Mouse (Mus musculus): ENCODE results near the gene Pou2f3. TPM values are rescaled to one million over a fixed set of nuclear protein-coding genes. Genes with fewer than 3 reads are reported as not detected.

Gene Pou2f3
- polyA plus RNA-seq, 1 experiment from 2014 or later = 0.07 TPM

DNA sequence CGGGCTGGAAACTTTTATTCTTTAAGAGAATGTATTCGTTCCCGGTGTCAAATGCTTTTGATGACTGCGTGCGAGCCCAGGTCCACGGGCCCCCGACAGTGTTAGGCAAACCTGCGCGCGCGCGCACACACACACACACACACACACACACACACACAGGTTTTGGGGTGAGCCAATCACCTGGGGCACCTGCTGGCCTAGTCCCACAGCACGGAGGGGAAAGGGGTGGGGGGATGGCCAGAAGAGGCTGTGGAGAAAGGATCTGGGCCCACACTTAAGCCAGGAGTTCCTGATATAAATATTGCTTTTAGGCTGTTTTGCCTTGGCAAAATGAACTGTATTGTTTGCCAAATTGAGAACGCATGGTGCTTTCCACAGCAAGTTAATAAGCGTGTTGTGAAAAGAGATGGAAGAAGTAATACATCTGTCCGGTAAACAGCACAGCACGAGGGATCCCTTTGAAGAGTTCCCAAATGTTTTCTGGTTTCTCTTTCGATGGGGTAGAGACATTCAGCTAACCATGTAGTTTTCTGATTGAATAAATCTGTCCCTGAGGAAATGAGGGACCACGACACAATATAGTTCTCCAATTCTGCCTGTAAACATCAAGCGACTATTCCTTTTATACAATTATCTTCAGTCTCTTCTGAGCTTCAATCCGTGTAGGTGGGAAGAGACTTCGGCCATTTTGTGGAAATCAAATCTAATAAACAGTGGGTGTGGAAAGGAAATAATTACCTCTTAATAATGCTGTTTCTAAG lies 103.6 kb downstream of the Pou2f3 start:
- Histone ChIP-seq H3K4me2 (ENCODE audit: low read depth, low read length) (peak overlapping the region; percentile 86), H3K36me3 (ENCODE audit: control insufficient read depth, insufficient read depth) (no peaks in the 10 kb centered on the region), H3K9ac (ENCODE audit: low read depth, low read length) (peak overlapping the region; percentile 89), H3K4me1 (ENCODE audit: control insufficient read depth, low read depth, low read length) (peaks cover 30% of the 10 kb centered on the region), H3K27ac (ENCODE audit: low read length) (peak overlapping the region; percentile 98), H3K27me3 (ENCODE audit: control insufficient read depth, insufficient read depth, low read depth, low read length) (peaks cover 24% of the 10 kb centered on the region), H3K9me3 (replicated peaks; ENCODE audit: control insufficient read depth, low read length) (no peaks in the 10 kb centered on the region), H3K4me3 (ENCODE audit: low read depth, low read length) (peak overlapping the region; percentile 87)
- ATAC-seq (ENCODE audit: low read depth) = no peak
- 21% methylated on average over 22 of the region's 22 CpGs for WGBS (ENCODE audit: insufficient replicate concordance)

GRCm38 (mm10) chr9:43105664-43106361 lies 104.4 kb downstream of the Pou2f3 start:
- no peaks in the 10 kb centered on the region for H3K9me3 ChIP-seq (replicated peaks; ENCODE audit: control insufficient read depth, low read length)
- H3K4me2 ChIP-seq (ENCODE audit: low read depth, low read length) = peak overlapping the region; percentile 86
- H3K27ac ChIP-seq (ENCODE audit: low read length) = peak overlapping the region; percentile 98
- WGBS (ENCODE audit: insufficient replicate concordance) = under 1% methylated on average over 73 of the region's 91 CpGs
- peak; percentile 72 for ATAC-seq (ENCODE audit: low read depth)
- peaks cover 36% of the 10 kb centered on the region for H3K4me1 ChIP-seq (ENCODE audit: control insufficient read depth, low read depth, low read length)
- peak overlapping the region; percentile 89 for H3K9ac ChIP-seq (ENCODE audit: low read depth, low read length)
- no peaks in the 10 kb centered on the region for H3K36me3 ChIP-seq (ENCODE audit: control insufficient read depth, insufficient read depth)
- H3K27me3 ChIP-seq (ENCODE audit: control insufficient read depth, insufficient read depth, low read depth, low read length) = peaks cover 16% of the 10 kb centered on the region
- peak overlapping the region; percentile 87 for H3K4me3 ChIP-seq (ENCODE audit: low read depth, low read length)

GRCm38 (mm10) chr9:43104873-43105663 lies 105.1 kb downstream of the Pou2f3 start:
- Histone ChIP-seq H3K9ac (ENCODE audit: low read depth, low read length) (peak overlapping the region; percentile 89), H3K9me3 (replicated peaks; ENCODE audit: control insufficient read depth, low read length) (no peaks in the 10 kb centered on the region), H3K36me3 (ENCODE audit: control insufficient read depth, insufficient read depth) (no peaks in the 10 kb centered on the region), H3K4me2 (ENCODE audit: low read depth, low read length) (peak overlapping the region; percentile 86), H3K4me1 (ENCODE audit: control insufficient read depth, low read depth, low read length) (peaks cover 38% of the 10 kb centered on the region), H3K4me3 (ENCODE audit: low read depth, low read length) (peak overlapping the region; percentile 87), H3K27me3 (ENCODE audit: control insufficient read depth, insufficient read depth, low read depth, low read length) (peaks cover 9% of the 10 kb centered on the region), H3K27ac (ENCODE audit: low read length) (peak overlapping the region; percentile 98)
- ATAC-seq (ENCODE audit: low read depth) = peak; percentile 49; the same call in 1 of the 2 replicates
- WGBS (ENCODE audit: insufficient replicate concordance) = under 1% methylated on average over 38 of the region's 40 CpGs

DNA sequence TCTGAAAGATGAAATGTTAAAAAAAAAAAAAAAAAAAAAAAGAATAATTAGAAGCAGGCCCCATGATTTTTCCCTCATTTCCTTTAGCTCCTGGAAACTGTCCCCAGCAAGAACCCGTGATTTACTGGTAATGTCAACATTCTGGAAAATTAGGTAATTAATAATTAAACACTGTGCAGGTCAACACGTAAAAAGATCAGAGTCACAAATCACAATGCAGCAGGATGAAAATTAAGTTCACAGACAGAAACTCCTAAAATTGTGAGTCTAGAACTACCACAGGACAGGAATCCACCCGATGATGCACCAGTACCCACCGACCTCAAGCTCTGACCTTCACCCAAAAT lies 105.7 kb downstream of the Pou2f3 start:
- Histone ChIP-seq H3K36me3 (ENCODE audit: control insufficient read depth, insufficient read depth) (no peaks in the 10 kb centered on the region), H3K4me2 (ENCODE audit: low read depth, low read length) (peak overlapping the region; percentile 86), H3K27ac (ENCODE audit: low read length) (peak overlapping the region; percentile 98), H3K9ac (ENCODE audit: low read depth, low read length) (peak overlapping the region; percentile 89), H3K27me3 (ENCODE audit: control insufficient read depth, insufficient read depth, low read depth, low read length) (peaks cover 8% of the 10 kb centered on the region), H3K4me1 (ENCODE audit: control insufficient read depth, low read depth, low read length) (peaks cover 41% of the 10 kb centered on the region), H3K4me3 (ENCODE audit: low read depth, low read length) (peak overlapping the region; percentile 87), H3K9me3 (replicated peaks; ENCODE audit: control insufficient read depth, low read length) (no peaks in the 10 kb centered on the region)
- 7% methylated on average over 4 of the region's 4 CpGs for WGBS (ENCODE audit: insufficient replicate concordance)
- no peak for ATAC-seq (ENCODE audit: low read depth)

- H3K4me3 ChIP-seq (ENCODE audit: low read depth, low read length) = peak overlapping the region; percentile 87
- no peaks in the 10 kb centered on the region for H3K9me3 ChIP-seq (replicated peaks; ENCODE audit: control insufficient read depth, low read length)
- no peaks in the 10 kb centered on the region for H3K36me3 ChIP-seq (ENCODE audit: control insufficient read depth, insufficient read depth)
- peaks cover 8% of the 10 kb centered on the region for H3K27me3 ChIP-seq (ENCODE audit: control insufficient read depth, insufficient read depth, low read depth, low read length)
- WGBS (ENCODE audit: insufficient replicate concordance) = 24% methylated on average over 4 of the region's 4 CpGs
- ATAC-seq (ENCODE audit: low read depth) = no peak
- H3K4me2 ChIP-seq (ENCODE audit: low read depth, low read length) = peak overlapping the region; percentile 86
- peak overlapping the region; percentile 89 for H3K9ac ChIP-seq (ENCODE audit: low read depth, low read length)
- peaks cover 41% of the 10 kb centered on the region for H3K4me1 ChIP-seq (ENCODE audit: control insufficient read depth, low read depth, low read length)
- H3K27ac ChIP-seq (ENCODE audit: low read length) = peak overlapping the region; percentile 98
Measured at GRCm38 (mm10) chr9:43103675-43104299, 106.4 kb downstream of the Pou2f3 start.

DNA sequence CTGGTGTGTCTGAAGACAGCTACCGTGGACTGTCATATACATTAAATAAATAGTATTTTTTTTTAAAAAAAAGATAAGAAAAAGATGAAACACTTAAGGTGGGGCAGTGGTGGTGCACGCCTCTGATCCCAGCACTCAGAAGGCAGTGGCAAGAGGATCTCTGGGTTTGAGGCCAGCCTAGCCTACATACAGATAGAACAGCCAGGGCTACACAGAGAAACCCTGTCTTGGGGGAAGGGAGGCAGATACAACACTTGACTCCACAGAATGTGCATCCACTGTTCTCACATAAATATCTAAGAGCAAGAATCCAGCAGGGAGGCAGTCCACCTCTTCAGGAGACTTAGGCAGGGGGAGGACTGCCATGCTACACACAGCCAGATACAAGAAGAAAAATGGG lies 107.2 kb downstream of the Pou2f3 start:
- peak overlapping the region; percentile 89 for H3K9ac ChIP-seq (ENCODE audit: low read depth, low read length)
- H3K27me3 ChIP-seq (ENCODE audit: control insufficient read depth, insufficient read depth, low read depth, low read length) = peaks cover 5% of the 10 kb centered on the region
- peak overlapping the region; percentile 98 for H3K27ac ChIP-seq (ENCODE audit: low read length)
- WGBS (ENCODE audit: insufficient replicate concordance) = 39% methylated on average over 2 of the region's 2 CpGs
- peak overlapping the region; percentile 86 for H3K4me2 ChIP-seq (ENCODE audit: low read depth, low read length)
- no peaks in the 10 kb centered on the region for H3K36me3 ChIP-seq (ENCODE audit: control insufficient read depth, insufficient read depth)
- H3K4me3 ChIP-seq (ENCODE audit: low read depth, low read length) = peak overlapping the region; percentile 87
- no peaks in the 10 kb centered on the region for H3K9me3 ChIP-seq (replicated peaks; ENCODE audit: control insufficient read depth, low read length)
- peaks cover 39% of the 10 kb centered on the region for H3K4me1 ChIP-seq (ENCODE audit: control insufficient read depth, low read depth, low read length)
- 0 out of 2 replicates have a peak, but pooled peaks have one; percentile 7 for ATAC-seq (ENCODE audit: low read depth)

GRCm38 (mm10) chr9:43101936-43102595 lies 108.1 kb downstream of the Pou2f3 start:
- peak overlapping the region; percentile 98 for H3K27ac ChIP-seq (ENCODE audit: low read length)
- H3K9me3 ChIP-seq (replicated peaks; ENCODE audit: control insufficient read depth, low read length) = no peaks in the 10 kb centered on the region
- peaks cover 42% of the 10 kb centered on the region for H3K4me1 ChIP-seq (ENCODE audit: control insufficient read depth, low read depth, low read length)
- WGBS (ENCODE audit: insufficient replicate concordance) = 29% methylated on average over 8 of the region's 8 CpGs
- peak overlapping the region; percentile 89 for H3K9ac ChIP-seq (ENCODE audit: low read depth, low read length)
- peak; percentile 79 for ATAC-seq (ENCODE audit: low read depth)
- no peaks in the 10 kb centered on the region for H3K27me3 ChIP-seq (ENCODE audit: control insufficient read depth, insufficient read depth, low read depth, low read length)
- H3K36me3 ChIP-seq (ENCODE audit: control insufficient read depth, insufficient read depth) = no peaks in the 10 kb centered on the region; the same call in 1 of the 2 replicates
- H3K4me2 ChIP-seq (ENCODE audit: low read depth, low read length) = peak overlapping the region; percentile 86
- peak overlapping the region; percentile 87 for H3K4me3 ChIP-seq (ENCODE audit: low read depth, low read length)

DNA sequence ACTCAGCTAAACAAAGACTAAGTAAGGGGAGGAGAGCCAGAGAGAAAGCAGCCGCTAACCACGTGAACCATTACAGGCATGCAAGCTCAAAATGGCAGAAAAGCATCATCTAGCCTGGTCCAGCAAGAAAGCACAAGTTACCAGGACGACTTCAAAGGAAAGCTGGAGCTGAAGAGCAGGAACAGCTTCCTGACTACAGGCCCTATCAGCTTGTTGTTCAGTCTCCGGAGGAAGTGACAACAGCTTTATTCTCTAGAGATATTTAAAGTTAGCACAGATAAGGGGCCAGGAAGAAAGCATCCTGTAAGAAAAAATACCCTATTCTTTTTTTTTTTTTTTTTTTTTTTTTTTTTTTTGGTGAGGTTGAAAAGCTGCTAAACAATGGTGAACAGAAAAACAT lies 111.2 kb downstream of the Pou2f3 start:
- H3K27me3 ChIP-seq (ENCODE audit: control insufficient read depth, insufficient read depth, low read depth, low read length) = no peaks in the 10 kb centered on the region
- no peaks in the 10 kb centered on the region; the same call in 1 of the 2 replicates for H3K36me3 ChIP-seq (ENCODE audit: control insufficient read depth, insufficient read depth)
- H3K9ac ChIP-seq (ENCODE audit: low read depth, low read length) = no peak overlapping the region
- H3K9me3 ChIP-seq (replicated peaks; ENCODE audit: control insufficient read depth, low read length) = no peaks in the 10 kb centered on the region
- H3K4me2 ChIP-seq (ENCODE audit: low read depth, low read length) = peak overlapping the region; percentile 32; the same call in 1 of the 2 replicates
- 17% methylated on average over 4 of the region's 4 CpGs for WGBS (ENCODE audit: insufficient replicate concordance)
- H3K4me1 ChIP-seq (ENCODE audit: control insufficient read depth, low read depth, low read length) = peaks cover 44% of the 10 kb centered on the region
- H3K4me3 ChIP-seq (ENCODE audit: low read depth, low read length) = no peak overlapping the region
- H3K27ac ChIP-seq (ENCODE audit: low read length) = no peak overlapping the region
- ATAC-seq (ENCODE audit: low read depth) = no peak
